1 mouse cellular context compared by ENCODE assay signal in the genomic region with DNA sequence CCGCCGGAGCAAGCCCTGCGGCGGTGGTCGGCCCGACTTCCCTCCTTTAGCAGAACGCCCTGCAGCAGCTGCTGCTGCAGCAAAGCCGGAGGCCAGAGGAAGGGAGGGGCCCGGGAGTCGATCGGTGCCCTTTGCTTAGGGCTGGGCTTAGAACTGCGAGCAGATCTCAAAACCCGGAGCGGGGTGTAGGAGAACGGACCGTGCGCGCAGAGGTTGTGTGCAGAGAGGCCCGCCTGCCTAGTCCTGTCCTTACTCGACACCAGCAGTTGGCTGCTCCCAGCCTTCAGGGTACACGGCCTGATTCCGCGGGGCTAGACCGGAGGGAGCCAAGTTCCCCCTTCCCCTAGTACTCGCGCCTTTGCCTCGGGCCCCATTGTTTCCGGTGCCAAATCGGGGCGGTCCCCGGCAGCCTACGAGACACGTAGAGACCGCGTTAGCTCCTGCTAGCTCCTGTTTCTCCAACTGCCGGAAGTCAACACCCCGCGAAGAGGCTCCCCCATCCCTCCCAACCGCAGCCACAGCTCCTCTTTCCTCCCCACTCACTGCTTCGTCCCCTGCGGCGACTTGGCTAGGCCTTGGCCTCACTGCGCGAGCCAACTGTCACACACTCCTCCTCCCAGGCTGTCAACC.
TF ChIP-seq lines count a peak whose summit lies in the region.

A gene (minus strand): TSS at position 94 of the 630 bp plus-strand sequence.

TF ChIP-seq in CH12.LX, 34 proteins besides CTCF, POLR2A, EP300 and RAD21 (continued from another document):
- no peak for TF ChIP-seq PAX5 (IDR thresholded peaks at IDR 0.05; ENCODE audit: low read length)
- peak; percentile 83 for TF ChIP-seq SIN3A (IDR thresholded peaks at IDR 0.05; ENCODE audit: low read length)
- TF ChIP-seq MAZ (IDR thresholded peaks at IDR 0.05; ENCODE audit: low read depth, low read length) = peak; percentile 96
- no peak for TF ChIP-seq ZKSCAN1 (IDR thresholded peaks at IDR 0.05; ENCODE audit: borderline replicate concordance, low read depth, low read length)
- TF ChIP-seq TBP (conservative IDR thresholded peaks at IDR 0.05; ENCODE audit: low read depth, low read length) = peak; percentile 91
- TF ChIP-seq ELF1 (IDR thresholded peaks at IDR 0.05; ENCODE audit: low read depth, low read length) = peak; percentile 87
- no peak for TF ChIP-seq USF2 (conservative IDR thresholded peaks at IDR 0.05; ENCODE audit: low read depth, low read length)
- TF ChIP-seq MAFK (IDR thresholded peaks at IDR 0.05; ENCODE audit: insufficient replicate concordance, low read length) = 0 out of 2 replicates have a peak, but pooled peaks have one; percentile 25
- TF ChIP-seq JUN (IDR thresholded peaks at IDR 0.05; ENCODE audit: insufficient read depth, low read depth, low read length) = no peak
- peak; percentile 45; the same call in 1 of the 2 replicates for TF ChIP-seq NRF1 (IDR thresholded peaks at IDR 0.05; ENCODE audit: low read depth, low read length)
- peak; percentile 72 for TF ChIP-seq ZMIZ1 (IDR thresholded peaks at IDR 0.05; ENCODE audit: low read depth, low read length)
- TF ChIP-seq POLR2AphosphoS2 (IDR thresholded peaks at IDR 0.05; ENCODE audit: low read depth, low read length) = peak; percentile 71; the same call in 1 of the 2 replicates
- TF ChIP-seq MXI1 (IDR thresholded peaks at IDR 0.05; ENCODE audit: low read depth, low read length) = peak; percentile 27
- TF ChIP-seq E2F4 (IDR thresholded peaks at IDR 0.05; ENCODE audit: insufficient replicate concordance, low read depth, low read length) = peak; percentile 89; the same call in 1 of the 2 replicates
- TF ChIP-seq BHLHE40 (IDR thresholded peaks at IDR 0.05; ENCODE audit: low read depth, low read length) = peak; percentile 52
- peak; percentile 89 for TF ChIP-seq MAX (IDR thresholded peaks at IDR 0.05; ENCODE audit: low read length)
- no peak for TF ChIP-seq JUND (conservative IDR thresholded peaks at IDR 0.05; ENCODE audit: low read depth, low read length)
- TF ChIP-seq GABPA (IDR thresholded peaks at IDR 0.05; ENCODE audit: insufficient replicate concordance, low read depth, low read length) = no peak
- TF ChIP-seq ZNF384 (IDR thresholded peaks at IDR 0.05; ENCODE audit: low read depth, low read length) = no peak
- peak; percentile 64; the same call in 1 of the 2 replicates for TF ChIP-seq NELFE (IDR thresholded peaks at IDR 0.05; ENCODE audit: low read depth, low read length)
- TF ChIP-seq MYC (IDR thresholded peaks at IDR 0.05; ENCODE audit: low read depth, low read length) = peak; percentile 65; the same call in 1 of the 2 replicates
- TF ChIP-seq RCOR1 (conservative IDR thresholded peaks at IDR 0.05; ENCODE audit: low read depth, low read length) = 0 out of 2 replicates have a peak, but pooled peaks have one; percentile 51
- TF ChIP-seq SMC3 (IDR thresholded peaks at IDR 0.05; ENCODE audit: low read depth, low read length) = no peak; the same call in 1 of the 2 replicates
- no peak for TF ChIP-seq ZC3H11A (IDR thresholded peaks at IDR 0.05; ENCODE audit: low read depth, low read length)
- TF ChIP-seq MEF2A (IDR thresholded peaks at IDR 0.05; ENCODE audit: borderline replicate concordance, low read depth, low read length) = peak; percentile 77
- peak; percentile 72 for TF ChIP-seq HCFC1 (IDR thresholded peaks at IDR 0.05; ENCODE audit: low read depth, low read length)
- TF ChIP-seq IRF4 (IDR thresholded peaks at IDR 0.05; ENCODE audit: low read depth, low read length) = peak; percentile 74
TF ChIP-seq in CH12.LX: peak in this region for 22.
